Comparison of ENCODE assay signal across 8 mouse cellular contexts in genomic region chr7:28945416-28946270, GRCm38 (mm10). TPM values are rescaled to one million over a fixed set of nuclear protein-coding genes. Genes with fewer than 3 reads are reported as not detected.
DNase-seq lines count a peak whose midpoint lies in the region; ATAC-seq and TF ChIP-seq lines count a peak whose summit lies in the region.

No protein-coding gene starts in this region.

- H3K9ac ChIP-seq in lung, embryonic 14.5 days = peak overlapping the region; percentile 33; the same call in 1 of the 2 replicates
- H3K9ac ChIP-seq in forebrain, postnatal 0 days = no peak overlapping the region
- H3K9ac ChIP-seq in limb, embryonic 11.5 days (ENCODE audit: low read length) = peak overlapping the region; percentile 27
- no peak overlapping the region for H3K9ac ChIP-seq in neural tube, embryonic 11.5 days (ENCODE audit: low read length)

- peak; percentile 79 for DNase-seq in lung, embryonic 14.5 days
- DNase-seq in lung, adult 2 months = no peak
- no peak for DNase-seq in forebrain, postnatal 0 days
- DNase-seq in limb, embryonic 11.5 days (ENCODE audit: low spot score) = peak; percentile 60
- DNase-seq in neural tube, embryonic 11.5 days (ENCODE audit: low spot score) = peak; percentile 39
- DNase-seq in thymus, postnatal 25 days = no peak
- no peak for DNase-seq in gastrocnemius, postnatal 14 days

- H3K4me3 ChIP-seq in lung, embryonic 14.5 days (ENCODE audit: low read depth, low read length) = no peak overlapping the region
- H3K4me3 ChIP-seq in lung, adult 2 months (replicated peaks; ENCODE audit: extremely low read depth, low read depth, low read length) = no peak overlapping the region
- H3K4me3 ChIP-seq in forebrain, postnatal 0 days (ENCODE audit: low read depth, low read length) = no peak overlapping the region
- H3K4me3 ChIP-seq in limb, embryonic 11.5 days (ENCODE audit: low read depth, low read length) = no peak overlapping the region
- no peak overlapping the region for H3K4me3 ChIP-seq in neural tube, embryonic 11.5 days (ENCODE audit: low read depth, low read length)

- peak; percentile 74 for ATAC-seq in lung, embryonic 14.5 days (ENCODE audit: insufficient read depth)
- peak; percentile 17; the same call in 1 of the 2 replicates for ATAC-seq in forebrain, postnatal 0 days
- peak; percentile 71 for ATAC-seq in limb, embryonic 11.5 days (ENCODE audit: insufficient number of reproducible peaks, low FRiP score, low TSS enrichment, low read depth)
- ATAC-seq in neural tube, embryonic 11.5 days (ENCODE audit: insufficient read depth, low FRiP score, low TSS enrichment) = no peak
- no peak for ATAC-seq in activated CD4-positive, CD25-positive, alpha-beta regulatory T cell, adult 4 months

- no peak for TF ChIP-seq POLR2A in lung, adult 2 months (IDR thresholded peaks at IDR 0.05; ENCODE audit: borderline replicate concordance, extremely low read depth, low read depth, low read length)

- no peaks in the 10 kb centered on the region for H3K27me3 ChIP-seq in lung, embryonic 14.5 days (ENCODE audit: insufficient read depth, low read length)
- H3K27me3 ChIP-seq in forebrain, postnatal 0 days (ENCODE audit: insufficient read depth, low read length) = no peaks in the 10 kb centered on the region
- H3K27me3 ChIP-seq in limb, embryonic 11.5 days (ENCODE audit: control insufficient read depth, insufficient read depth, low read length) = no peaks in the 10 kb centered on the region
- no peaks in the 10 kb centered on the region for H3K27me3 ChIP-seq in neural tube, embryonic 11.5 days (ENCODE audit: control insufficient read depth, insufficient read depth, low read length)

- WGBS in lung, embryonic 14.5 days = 12% methylated on average over 10 of the region's 10 CpGs
- 20% methylated on average over 10 of the region's 10 CpGs for WGBS in lung, adult 2 months
- WGBS in forebrain, postnatal 0 days = 23% methylated on average over 10 of the region's 10 CpGs
- 7% methylated on average over 10 of the region's 10 CpGs for WGBS in limb, embryonic 11.5 days
- WGBS in neural tube, embryonic 11.5 days = 28% methylated on average over 10 of the region's 10 CpGs

- peak overlapping the region; percentile 95 for H3K27ac ChIP-seq in lung, embryonic 14.5 days (ENCODE audit: low read depth)
- H3K27ac ChIP-seq in forebrain, postnatal 0 days (ENCODE audit: low read depth, low read length) = 0 out of 2 replicates have a peak overlapping the region, but pooled peaks have one; percentile 29
- H3K27ac ChIP-seq in limb, embryonic 11.5 days (replicated peaks; ENCODE audit: low read depth, low read length) = peak overlapping the region; percentile 91
- H3K27ac ChIP-seq in neural tube, embryonic 11.5 days (ENCODE audit: low read depth, low read length) = peak overlapping the region; percentile 2; the same call in 1 of the 2 replicates

- intact Hi-C loops in gastrocnemius, postnatal 14 days (cut with DNase I; ENCODE audit: low total_unique reads) = no loop called here

- peaks cover 20% of the 10 kb centered on the region; the same call in 1 of the 2 replicates for H3K36me3 ChIP-seq in lung, embryonic 14.5 days (ENCODE audit: insufficient read depth)
- no peaks in the 10 kb centered on the region for H3K36me3 ChIP-seq in forebrain, postnatal 0 days (ENCODE audit: insufficient read depth)
- H3K36me3 ChIP-seq in limb, embryonic 11.5 days (ENCODE audit: control insufficient read depth, insufficient read depth, low read length) = peaks cover 2% of the 10 kb centered on the region; the same call in 1 of the 2 replicates
- H3K36me3 ChIP-seq in neural tube, embryonic 11.5 days (ENCODE audit: control insufficient read depth, insufficient read depth, low read length) = no peaks in the 10 kb centered on the region

- peaks cover 61% of the 10 kb centered on the region for H3K4me1 ChIP-seq in lung, embryonic 14.5 days (ENCODE audit: insufficient read depth)
- peaks cover 50% of the 10 kb centered on the region for H3K4me1 ChIP-seq in lung, adult 2 months (ENCODE audit: control insufficient read depth, insufficient read depth, low read length)
- 0 out of 2 replicates have a peak, but pooled peaks cover 12% of the 10 kb centered on the region for H3K4me1 ChIP-seq in forebrain, postnatal 0 days (ENCODE audit: insufficient read depth)
- H3K4me1 ChIP-seq in limb, embryonic 11.5 days (ENCODE audit: control insufficient read depth, insufficient read depth, low read length) = peaks cover 52% of the 10 kb centered on the region
- H3K4me1 ChIP-seq in neural tube, embryonic 11.5 days (ENCODE audit: control insufficient read depth, insufficient read depth, low read length) = peaks cover 6% of the 10 kb centered on the region

- H3K9me3 ChIP-seq in lung, embryonic 14.5 days (ENCODE audit: low read depth, low read length) = no peaks in the 10 kb centered on the region
- no peaks in the 10 kb centered on the region for H3K9me3 ChIP-seq in forebrain, postnatal 0 days (ENCODE audit: low read length)
- no peaks in the 10 kb centered on the region for H3K9me3 ChIP-seq in limb, embryonic 11.5 days (ENCODE audit: control insufficient read depth, low read length)
- H3K9me3 ChIP-seq in neural tube, embryonic 11.5 days (ENCODE audit: control insufficient read depth, low read length) = no peaks in the 10 kb centered on the region

- peak overlapping the region; percentile 46 for H3K4me2 ChIP-seq in lung, embryonic 14.5 days
- H3K4me2 ChIP-seq in forebrain, postnatal 0 days (ENCODE audit: low read depth) = no peak overlapping the region
- peak overlapping the region; percentile 26 for H3K4me2 ChIP-seq in limb, embryonic 11.5 days (ENCODE audit: low read depth, severe bottlenecking)
- H3K4me2 ChIP-seq in neural tube, embryonic 11.5 days (ENCODE audit: low read depth) = no peak overlapping the region

- TF ChIP-seq CTCF in lung, embryonic 14.5 days (IDR thresholded peaks at IDR 0.05; ENCODE audit: low read depth) = no peak
- TF ChIP-seq CTCF in lung, adult 2 months (IDR thresholded peaks at IDR 0.05; ENCODE audit: insufficient read depth, low read length) = no peak
- no peak for TF ChIP-seq CTCF in forebrain, postnatal 0 days (IDR thresholded peaks at IDR 0.05; ENCODE audit: low read depth)

RNA-seq across cellular contexts. Expression of gene Actn4, which starts 16.5 kb away (rescaled TPM):
- polyA plus RNA-seq in lung, embryonic 14.5 days (2014; fragmentation: Nextera tagmentation; extraction: Ambion mirVana) = 266 and 270 TPM in 2 replicates
- polyA plus RNA-seq in lung, adult 2 months (2012; rRNA removed) = 314 and 324 TPM in 2 replicates
- 45.1 and 71.2 TPM in 2 replicates for total RNA-seq in forebrain, postnatal 0 days (2014; rRNA removed)
- 96.0 and 103 TPM in 2 replicates for polyA plus RNA-seq in forebrain, postnatal 0 days (2015; fragmentation: Nextera tagmentation; extraction: Ambion mirVana)
- 208 and 213 TPM in 2 replicates for polyA plus RNA-seq in limb, embryonic 11.5 days (2014; fragmentation: Nextera tagmentation; extraction: Ambion mirVana)
- 193 and 201 TPM in 2 replicates for polyA plus RNA-seq in neural tube, embryonic 11.5 days (2014; fragmentation: Nextera tagmentation; extraction: Ambion mirVana)
- polyA plus RNA-seq in activated CD4-positive, CD25-positive, alpha-beta regulatory T cell, adult 4 months (2017; shearing (Covaris generic)) = 100 to 1,000 TPM in 1 of 2 experiments, 10 to 100 TPM in 1; 84.6 to 128 TPM
- 10 to 100 TPM; 68.1 to 85.9 TPM for total RNA-seq in gastrocnemius, postnatal 14 days (2021)

RNA-seq across cellular contexts. Expression of gene Eif3k, which starts 36.0 kb away (rescaled TPM):
- 392 and 398 TPM in 2 replicates for polyA plus RNA-seq in lung, embryonic 14.5 days (2014; fragmentation: Nextera tagmentation; extraction: Ambion mirVana)
- 175 and 234 TPM in 2 replicates for polyA plus RNA-seq in lung, adult 2 months (2012; rRNA removed)
- 360 and 399 TPM in 2 replicates for total RNA-seq in forebrain, postnatal 0 days (2014; rRNA removed)
- polyA plus RNA-seq in forebrain, postnatal 0 days (2015; fragmentation: Nextera tagmentation; extraction: Ambion mirVana) = 318 and 368 TPM in 2 replicates
- polyA plus RNA-seq in limb, embryonic 11.5 days (2014; fragmentation: Nextera tagmentation; extraction: Ambion mirVana) = 463 and 476 TPM in 2 replicates
- 383 and 388 TPM in 2 replicates for polyA plus RNA-seq in neural tube, embryonic 11.5 days (2014; fragmentation: Nextera tagmentation; extraction: Ambion mirVana)
- polyA plus RNA-seq in activated CD4-positive, CD25-positive, alpha-beta regulatory T cell, adult 4 months (2017; shearing (Covaris generic)) = 100 to 1,000 TPM; 603 to 630 TPM
- total RNA-seq in gastrocnemius, postnatal 14 days (2021) = 100 to 1,000 TPM; 142 to 147 TPM

RNA-seq across cellular contexts. Expression of gene Map4k1, which starts 36.2 kb away (rescaled TPM):
- polyA plus RNA-seq in lung, embryonic 14.5 days (2014; fragmentation: Nextera tagmentation; extraction: Ambion mirVana) = 8.5 and 10.7 TPM in 2 replicates
- polyA plus RNA-seq in lung, adult 2 months (2012; rRNA removed) = 16.7 and 17.0 TPM in 2 replicates
- total RNA-seq in forebrain, postnatal 0 days (2014; rRNA removed) = 3.6 and 8.9 TPM in 2 replicates
- polyA plus RNA-seq in forebrain, postnatal 0 days (2015; fragmentation: Nextera tagmentation; extraction: Ambion mirVana) = 18.8 and 18.9 TPM in 2 replicates
- 10.5 and 12.1 TPM in 2 replicates for polyA plus RNA-seq in limb, embryonic 11.5 days (2014; fragmentation: Nextera tagmentation; extraction: Ambion mirVana)
- 4.6 and 6.2 TPM in 2 replicates for polyA plus RNA-seq in neural tube, embryonic 11.5 days (2014; fragmentation: Nextera tagmentation; extraction: Ambion mirVana)
- polyA plus RNA-seq in activated CD4-positive, CD25-positive, alpha-beta regulatory T cell, adult 4 months (2017; shearing (Covaris generic)) = 100 to 1,000 TPM in 1 of 2 experiments, 10 to 100 TPM in 1; 88.8 to 120 TPM
- total RNA-seq in gastrocnemius, postnatal 14 days (2021) = 1 to 10 TPM in 1 of 2 experiments, under 1 TPM in 1; 0.71 to 1.2 TPM

Comparison
In these comparisons a context has a peak if more than half of its experiments do, and no peak if none do; other contexts are left out.
1. DNase-seq: peak in lung, embryonic 14.5 days (single experiment), limb, embryonic 11.5 days (single experiment) and neural tube, embryonic 11.5 days (single experiment); none in lung, adult 2 months (single experiment), forebrain, postnatal 0 days (single experiment), thymus, postnatal 25 days (single experiment) and gastrocnemius, postnatal 14 days (single experiment).
2. ATAC-seq: peak in lung, embryonic 14.5 days (single experiment), forebrain, postnatal 0 days (single experiment) and limb, embryonic 11.5 days (single experiment); none in neural tube, embryonic 11.5 days (single experiment) and activated CD4-positive, CD25-positive, alpha-beta regulatory T cell, adult 4 months (single experiment).
3. H3K27ac ChIP-seq: peak in every context shown above with its lines; median percentile 95 in lung, embryonic 14.5 days; 91 in limb, embryonic 11.5 days; 29 in forebrain, postnatal 0 days; 2 in neural tube, embryonic 11.5 days.
4. H3K4me2 ChIP-seq: peak in lung, embryonic 14.5 days (single experiment) and limb, embryonic 11.5 days (single experiment); none in forebrain, postnatal 0 days (single experiment) and neural tube, embryonic 11.5 days (single experiment).
5. H3K9ac ChIP-seq: peak in lung, embryonic 14.5 days (single experiment) and limb, embryonic 11.5 days (single experiment); none in forebrain, postnatal 0 days (single experiment) and neural tube, embryonic 11.5 days (single experiment).